Mouse (Mus musculus): ENCODE results near the gene Artn. TPM values are rescaled to one million over a fixed set of nuclear protein-coding genes. Genes with fewer than 3 reads are reported as not detected.

The Artn gene
- total RNA-seq, 2 experiments from 2014 or later = 1.9 to 2.2 TPM

DNA sequence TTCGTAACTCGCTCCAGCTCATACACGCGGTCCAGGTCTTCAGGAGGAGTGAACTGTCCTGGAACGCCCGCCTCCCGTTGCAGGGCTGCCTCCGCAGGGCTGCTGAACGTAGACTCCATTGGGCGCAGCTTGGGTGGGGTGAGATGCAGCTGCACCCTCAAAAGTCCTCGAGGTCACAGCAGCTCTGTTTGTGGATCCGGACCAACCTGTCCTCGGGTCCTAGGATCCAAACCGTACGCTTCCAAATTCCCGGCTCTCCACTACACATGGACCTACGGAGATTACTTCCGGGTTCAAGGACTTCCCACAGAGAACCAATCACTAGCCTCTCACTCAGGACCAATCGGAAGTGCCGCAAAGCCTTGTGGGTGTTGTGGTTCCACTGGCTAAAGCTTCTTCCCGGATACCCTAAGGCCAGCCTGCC is 37.8 kb downstream of the Artn start, which contains the start of gene Dph2:
Gene Dph2 (minus strand): TSS at position 295 of the 424 bp plus-strand sequence.
- peak in 1 of 2 experiments; percentile 64 for DNase-seq (ENCODE audit: extremely low spot score in 1 of 2, low spot score in 1 of 2)

DNA sequence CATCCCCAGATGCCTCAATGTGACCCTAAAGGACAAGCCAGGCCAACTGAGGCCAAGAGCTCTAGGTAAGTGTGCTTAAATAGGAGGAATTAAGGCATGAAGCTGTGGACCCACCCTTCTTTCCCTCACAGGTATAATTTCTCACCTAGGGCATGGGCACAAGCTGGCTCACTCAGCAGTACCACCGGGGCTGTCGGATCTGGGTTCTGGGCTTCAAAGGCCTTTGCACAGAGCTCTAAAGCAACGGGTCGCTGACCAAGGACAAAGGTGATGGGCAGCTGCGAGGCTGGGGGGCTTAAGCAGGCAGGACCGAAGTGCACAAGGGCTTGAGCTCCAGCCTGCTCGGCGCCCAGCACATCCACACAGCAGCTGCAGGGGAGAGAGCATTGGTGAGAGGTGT is 38.8 kb downstream of the Artn start:
- DNase-seq (ENCODE audit: extremely low spot score in 1 of 2, low spot score in 1 of 2) = no peak

DNA sequence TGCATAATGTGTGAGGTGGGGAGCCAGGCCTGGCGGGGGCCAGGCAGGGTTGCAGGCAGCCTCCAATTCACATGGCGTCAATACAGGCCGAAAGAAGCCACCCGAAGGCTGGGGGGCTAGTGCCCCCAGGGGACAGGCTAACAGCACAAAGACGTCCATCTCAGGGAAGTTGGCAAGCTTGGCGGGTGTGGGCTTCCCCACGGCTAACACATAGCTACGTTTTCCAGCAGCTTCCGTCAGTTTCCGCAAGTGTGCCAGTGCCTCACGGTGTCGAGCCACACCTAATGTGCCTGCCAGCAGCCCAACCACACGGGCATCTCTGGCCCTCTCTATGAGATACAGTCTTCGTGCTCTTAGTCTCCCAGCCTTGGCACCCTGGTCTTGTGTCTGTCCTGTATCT is 39.5 kb downstream of the Artn start:
- DNase-seq (ENCODE audit: extremely low spot score in 1 of 2, low spot score in 1 of 2) = no peak

- DNase-seq (ENCODE audit: extremely low spot score in 1 of 2, low spot score in 1 of 2) = no peak
Observed at GRCm38 (mm10) chr4:117889471-117889870, 40.1 kb downstream of the Artn start.

DNA sequence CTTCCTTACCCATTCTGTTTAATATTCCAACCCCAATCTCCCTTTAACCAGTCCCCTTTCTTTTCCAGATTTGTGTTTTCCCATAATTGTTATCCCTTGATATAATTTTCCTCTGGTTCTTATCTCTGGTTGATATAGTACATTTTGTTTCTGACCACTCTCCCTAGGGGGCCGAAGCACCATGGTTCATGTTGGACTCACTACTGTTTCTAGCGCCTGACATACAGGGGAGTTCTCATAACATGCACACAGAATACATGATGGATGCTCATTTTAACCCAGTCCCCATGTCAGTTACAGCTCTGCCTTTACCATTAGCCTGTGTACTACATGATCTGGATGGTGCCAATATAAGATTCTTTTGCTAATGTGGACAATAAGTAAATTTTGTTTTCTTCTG is 41.6 kb downstream of the Artn start:
- no peak for DNase-seq (ENCODE audit: extremely low spot score in 1 of 2, low spot score in 1 of 2)

GRCm38 (mm10) chr4:117887133-117887532 is 42.4 kb downstream of the Artn start, which contains the start of gene Atp6v0b:
Gene Atp6v0b, minus strand, starts transcription at chr4:117887333.
- DNase-seq (ENCODE audit: extremely low spot score in 1 of 2, low spot score in 1 of 2) = peak; percentile 89 to 95

DNA sequence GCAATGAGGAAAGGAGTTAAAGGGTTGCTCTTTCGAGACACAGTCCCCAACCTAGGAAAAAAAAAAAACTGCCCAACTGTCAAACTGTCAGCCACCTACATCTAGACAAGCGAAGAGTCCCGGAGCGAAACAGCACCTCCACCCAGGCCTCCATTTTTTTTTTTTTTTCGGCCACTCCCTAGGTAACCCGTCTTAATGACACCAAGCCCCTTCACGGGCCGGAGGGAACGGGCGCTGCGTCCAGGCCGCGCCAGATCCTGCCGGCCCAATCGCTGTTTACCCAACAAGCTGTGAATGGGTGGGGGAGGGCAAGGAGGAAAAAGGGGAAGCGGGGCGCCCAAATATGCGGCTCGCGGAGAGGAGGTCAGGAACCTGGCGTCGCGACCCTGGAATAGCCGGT is 42.9 kb downstream of the Artn start:
- DNase-seq (ENCODE audit: extremely low spot score in 1 of 2, low spot score in 1 of 2) = no peak

DNA sequence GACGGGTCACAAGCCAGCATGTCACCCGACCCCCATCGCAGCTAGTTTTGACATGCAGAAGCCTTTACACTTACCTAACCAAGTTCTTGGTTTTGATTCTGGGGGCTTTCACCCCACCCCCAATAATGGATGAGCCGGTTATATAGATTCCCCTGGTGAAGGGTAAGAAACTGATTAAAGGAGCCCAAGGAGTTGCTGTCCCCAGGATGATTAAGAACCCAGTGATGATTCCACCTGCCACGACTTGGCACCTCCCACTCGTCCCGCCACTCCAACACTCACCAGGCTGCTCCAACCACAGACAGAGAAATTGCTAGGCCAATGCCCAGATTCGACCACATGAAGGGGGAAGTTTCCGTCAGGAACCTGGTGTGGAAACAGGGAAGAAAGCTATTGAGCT is 43.6 kb downstream of the Artn start:
- DNase-seq (ENCODE audit: extremely low spot score in 1 of 2, low spot score in 1 of 2) = no peak

DNA sequence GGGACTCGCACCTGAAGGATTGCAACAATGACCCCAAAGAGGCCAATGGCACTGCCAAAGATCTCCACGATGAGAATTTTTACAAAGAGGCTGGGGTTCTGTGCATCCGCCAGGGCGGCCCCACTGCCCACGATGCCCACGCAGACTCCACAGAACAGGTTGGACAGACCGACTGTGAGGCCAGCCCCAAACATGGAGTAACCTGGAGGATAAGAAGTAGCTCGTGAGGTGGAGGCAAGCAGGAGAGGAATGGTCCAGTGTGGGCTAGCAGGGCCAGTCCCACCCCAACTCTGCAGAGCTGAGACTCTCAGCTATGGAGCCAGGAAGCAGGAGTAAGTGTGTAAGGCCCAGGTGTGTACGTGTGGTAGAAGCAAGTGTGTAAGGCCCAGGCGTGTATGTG is 44.5 kb downstream of the Artn start:
- no peak for DNase-seq (ENCODE audit: extremely low spot score in 1 of 2, low spot score in 1 of 2)

- DNase-seq (ENCODE audit: extremely low spot score in 1 of 2, low spot score in 1 of 2) = no peak
Observed at GRCm38 (mm10) chr4:117884146-117884545, 45.4 kb downstream of the Artn start.

DNA sequence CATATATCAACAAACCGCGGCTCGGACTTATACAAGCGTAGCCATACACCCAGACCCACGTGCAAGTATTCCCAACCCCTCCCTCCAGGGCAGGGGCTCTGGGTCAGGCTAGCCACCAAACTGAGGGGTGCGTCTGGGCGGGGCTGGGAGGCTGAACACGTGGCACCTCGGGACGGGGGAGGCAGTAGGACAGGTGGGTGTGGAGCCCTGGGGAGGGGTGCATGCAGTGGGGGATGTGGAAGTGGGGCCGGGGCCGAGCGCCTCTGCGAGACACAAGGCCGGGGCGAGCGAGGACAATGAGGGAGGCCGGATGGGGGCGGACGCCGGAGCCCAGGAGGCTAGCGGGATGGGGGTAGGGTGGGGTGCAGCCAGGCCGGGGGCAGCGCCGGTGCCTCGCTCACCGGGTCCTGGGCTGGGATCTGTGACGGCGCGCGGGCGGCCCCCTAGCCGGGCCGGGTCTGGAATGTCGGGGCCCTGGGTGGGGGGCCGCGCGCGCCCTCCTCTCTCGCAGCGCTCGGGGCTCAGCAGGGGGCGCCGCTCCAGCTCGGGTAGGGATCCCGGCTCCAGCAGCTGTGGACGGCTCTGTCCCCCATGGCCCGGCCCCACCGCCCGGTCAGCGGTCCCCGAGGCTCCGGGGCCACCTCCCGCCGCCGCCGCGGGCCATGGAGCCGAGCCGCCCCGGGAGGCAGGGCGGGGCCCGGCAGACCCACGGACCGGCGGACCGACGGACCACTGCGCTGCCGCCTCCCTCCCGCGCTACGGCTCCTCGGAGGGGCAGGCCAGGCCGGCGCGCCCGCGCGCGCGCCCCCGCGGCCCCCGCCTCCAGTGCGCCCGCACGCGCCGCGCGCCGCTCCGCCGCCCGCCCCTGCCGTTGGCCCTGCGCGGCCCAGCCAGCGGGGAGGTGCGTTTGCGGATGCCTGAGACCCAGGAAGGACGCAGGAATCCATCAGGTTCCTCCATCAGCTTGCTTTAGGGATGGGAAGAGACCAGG is 46.6 kb downstream of the Artn start, which contains the start of gene B4galt2:
Gene B4galt2 (minus strand): TSS at position 787 of the 991 bp plus-strand sequence.
- peak; percentile 63 to 68 for DNase-seq (ENCODE audit: extremely low spot score in 1 of 2, low spot score in 1 of 2)

GRCm38 (mm10) chr4:117878703-117879102 is 50.9 kb downstream of the Artn start:
- DNase-seq (ENCODE audit: extremely low spot score in 1 of 2, low spot score in 1 of 2) = no peak

DNA sequence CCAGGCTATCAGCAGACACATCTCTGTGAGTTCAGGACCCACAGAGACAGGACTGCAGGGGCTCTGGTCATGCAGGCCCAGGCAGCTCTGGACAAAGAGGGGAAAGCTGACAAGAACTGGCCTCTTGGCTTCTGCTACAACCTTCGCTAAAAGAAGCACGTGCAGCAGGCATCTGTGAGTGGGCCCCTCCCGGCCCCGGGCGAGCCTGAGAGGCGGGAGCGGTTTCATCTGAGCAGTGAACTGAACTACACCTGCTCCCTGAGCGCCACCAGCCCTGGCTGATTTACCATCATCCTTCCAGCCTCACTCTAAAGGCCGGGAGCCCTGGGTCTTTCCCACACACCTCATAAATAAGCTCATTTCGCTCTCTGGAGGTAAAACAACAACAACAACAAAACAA is 51.3 kb downstream of the Artn start:
- no peak for DNase-seq (ENCODE audit: extremely low spot score in 1 of 2, low spot score in 1 of 2)

Other genes with a start within 250 kb of the Artn start
- 10 to 100 TPM; 35.8 to 39.6 TPM for gene Dmap1, start 247.5 kb downstream of the Artn start, total RNA-seq (2021)
- gene Gm12845, start 205.4 kb downstream of the Artn start, total RNA-seq (2021) = not detected
- not detected for gene Klf17, start 164.1 kb downstream of the Artn start, total RNA-seq (2021)
- 10 to 100 TPM; 35.1 to 41.4 TPM for gene Slc6a9, start 95.3 kb downstream of the Artn start, total RNA-seq (2021)
- gene Ccdc24, start 57.2 kb downstream of the Artn start, total RNA-seq (2021) = 1 to 10 TPM in 1 of 2 experiments, under 1 TPM in 1; 0.91 to 1.1 TPM
- gene B4galt2, start 46.3 kb downstream of the Artn start, total RNA-seq (2021) = 10 to 100 TPM; 75.6 to 76.3 TPM
- 100 to 1,000 TPM; 429 to 448 TPM for gene Atp6v0b, start 42.4 kb downstream of the Artn start, total RNA-seq (2021)
- gene Dph2, start 37.7 kb downstream of the Artn start, total RNA-seq (2021) = 10 to 100 TPM in 1 of 2 experiments, 1 to 10 TPM in 1; 7.9 to 11.7 TPM
- 100 to 1,000 TPM; 131 to 146 TPM for gene Ipo13, start 14.8 kb downstream of the Artn start, total RNA-seq (2021)
- 10 to 100 TPM; 43.0 to 46.6 TPM for gene St3gal3, start 205.2 kb upstream of the Artn start, total RNA-seq (2021)